Mouse (Mus musculus): Measurements from ENCODE around the gene Prph.

- TF ChIP-seq POLR2A (IDR thresholded peaks at IDR 0.05; ENCODE audit: borderline replicate concordance, insufficient read depth, low read length) (no peak), CTCF (IDR thresholded peaks at IDR 0.05; ENCODE audit: borderline replicate concordance, insufficient read depth, low read depth, low read length) (peak; percentile 62)
Measured at GRCm38 (mm10) chr15:99088292-99088691, 33.3 kb downstream of the Prph start.

Measured in cerebellum, adult 2 months (tissue).